Mouse (Mus musculus): ENCODE data around the gene Rpl9.

Rpl9 gene

GRCm38 (mm10) chr5:65374746-65375145 is 16.5 kb downstream of the Rpl9 start:
- no peak for DNase-seq (ENCODE audit: low spot score)

- no peak for DNase-seq (ENCODE audit: low spot score)
These were observed 19.7 kb downstream of the Rpl9 start for GRCm38 (mm10) chr5:65371551-65371950.

- no peak for DNase-seq (ENCODE audit: low spot score)
These were observed 23.4 kb downstream of the Rpl9 start for GRCm38 (mm10) chr5:65367837-65368236.

GRCm38 (mm10) chr5:65357771-65358170 is 33.5 kb downstream of the Rpl9 start:
- DNase-seq (ENCODE audit: low spot score) = no peak

- no peak for DNase-seq (ENCODE audit: low spot score)
These were observed 34.4 kb downstream of the Rpl9 start for GRCm38 (mm10) chr5:65356851-65357250.

GRCm38 (mm10) chr5:65354985-65355384 is 36.3 kb downstream of the Rpl9 start:
- no peak for DNase-seq (ENCODE audit: low spot score)

GRCm38 (mm10) chr5:65354097-65354496 is 37.1 kb downstream of the Rpl9 start:
- DNase-seq (ENCODE audit: low spot score) = no peak

GRCm38 (mm10) chr5:65350508-65350907 is 40.7 kb downstream of the Rpl9 start:
- DNase-seq (ENCODE audit: low spot score) = no peak

GRCm38 (mm10) chr5:65348168-65348567 is 43.1 kb downstream of the Rpl9 start, which contains the start of gene Klb:
TSS of gene Klb (plus strand) at chr5:65348314.
- no peak for DNase-seq (ENCODE audit: low spot score)

- no peak for DNase-seq (ENCODE audit: low spot score)
These were observed 51.1 kb downstream of the Rpl9 start for GRCm38 (mm10) chr5:65340167-65340566.

- no peak for DNase-seq (ENCODE audit: low spot score)
These were observed 52.9 kb downstream of the Rpl9 start for GRCm38 (mm10) chr5:65338394-65338793.

Measured in testis, postnatal 10 days (tissue).